Mouse (Mus musculus): ENCODE measurements around the gene Mapk12.

The Mapk12 gene

DNA sequence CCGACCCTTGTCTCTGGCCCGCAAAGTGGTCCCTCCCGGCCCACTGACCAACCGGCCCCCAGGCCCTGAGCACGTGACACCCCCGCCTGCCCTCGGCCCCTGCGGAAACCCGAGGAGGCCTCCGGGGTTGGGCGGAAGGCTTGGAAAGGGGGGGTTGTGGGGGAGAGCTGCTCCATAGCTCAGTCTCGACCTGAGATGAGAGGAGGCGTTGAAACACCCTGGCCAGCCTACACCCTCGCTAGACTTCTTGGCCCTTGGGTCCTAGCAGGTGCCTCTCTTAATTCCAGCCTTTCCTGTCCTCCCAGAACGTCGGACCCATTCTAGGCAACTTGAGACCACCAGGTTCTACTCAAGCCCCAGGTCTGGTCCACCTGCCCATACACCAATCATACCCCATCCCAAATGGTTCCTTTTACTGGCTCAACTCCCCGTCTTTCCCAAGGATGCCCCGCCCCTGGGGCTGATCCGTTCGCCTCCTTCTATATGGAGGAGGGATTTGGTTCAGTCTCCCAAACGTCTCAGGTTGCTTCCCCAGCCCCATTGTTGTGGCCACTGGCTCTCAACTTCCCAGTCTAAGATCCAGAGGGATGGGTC is at the start of gene Mapk12:
TSS of gene Mapk12 (minus strand) at position 45 of the 594 bp plus-strand sequence.
- DNase-seq: no peak

DNA sequence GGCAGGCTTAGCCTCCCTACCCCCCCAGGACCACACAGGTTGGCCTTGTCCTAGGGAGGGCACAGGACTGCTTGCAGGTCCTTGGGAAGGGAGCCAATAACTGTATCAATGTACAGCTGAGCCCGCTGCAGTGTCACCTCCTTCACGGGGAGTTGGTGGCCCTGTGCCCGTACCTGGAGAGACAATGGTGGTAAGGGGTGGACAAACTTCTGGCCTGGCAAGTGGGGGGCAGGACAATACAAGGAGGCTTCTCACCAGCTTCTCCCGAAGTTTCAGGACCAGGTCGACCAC is 44.4 kb upstream of the Mapk12 start:
- DNase-seq: no peak

DNA sequence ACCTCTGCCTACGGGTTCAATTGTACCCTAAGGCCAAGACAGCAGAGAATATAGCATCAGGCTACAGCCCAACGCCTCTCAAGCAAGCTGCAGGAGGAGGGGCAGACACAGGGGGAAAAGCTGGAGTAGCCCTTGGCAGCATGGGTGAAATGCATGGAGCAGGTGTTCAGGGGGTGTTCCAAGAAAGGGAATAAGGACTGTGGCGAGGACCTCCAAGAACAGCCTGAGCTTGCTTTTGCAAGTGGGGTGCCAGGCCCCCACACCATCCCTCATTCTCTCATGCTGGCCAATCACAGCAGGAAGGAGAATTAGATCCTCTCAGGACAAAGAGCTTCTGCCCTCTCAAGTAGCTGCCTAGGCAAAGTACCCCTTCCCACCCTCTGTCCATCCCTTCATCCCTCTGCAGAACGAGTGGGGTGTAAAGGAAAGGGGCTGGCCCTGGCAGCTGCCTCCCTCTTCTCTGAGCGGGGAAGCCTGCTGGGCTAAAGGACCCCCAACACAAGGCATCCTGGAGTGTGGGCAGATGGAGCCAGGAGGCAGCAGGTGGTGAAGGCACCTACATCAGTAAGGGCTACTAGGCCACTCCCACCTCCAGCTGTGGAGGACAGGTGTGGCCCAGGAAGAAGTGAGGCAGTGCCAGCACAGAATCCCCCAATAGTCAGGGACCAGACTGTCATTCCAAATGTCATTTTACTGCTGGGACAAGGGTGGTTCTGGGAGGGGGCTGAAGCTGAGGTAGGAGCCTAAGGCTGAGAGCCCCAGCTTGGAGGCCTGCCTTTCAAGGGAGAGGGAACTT is 43.8 kb upstream of the Mapk12 start:
- DNase-seq: no peak

GRCm38 (mm10) chr15:89182842-89183241 is 42.3 kb upstream of the Mapk12 start:
- DNase-seq: no peak

GRCm38 (mm10) chr15:89182328-89182741 is 41.8 kb upstream of the Mapk12 start:
- DNase-seq: no peak

DNA sequence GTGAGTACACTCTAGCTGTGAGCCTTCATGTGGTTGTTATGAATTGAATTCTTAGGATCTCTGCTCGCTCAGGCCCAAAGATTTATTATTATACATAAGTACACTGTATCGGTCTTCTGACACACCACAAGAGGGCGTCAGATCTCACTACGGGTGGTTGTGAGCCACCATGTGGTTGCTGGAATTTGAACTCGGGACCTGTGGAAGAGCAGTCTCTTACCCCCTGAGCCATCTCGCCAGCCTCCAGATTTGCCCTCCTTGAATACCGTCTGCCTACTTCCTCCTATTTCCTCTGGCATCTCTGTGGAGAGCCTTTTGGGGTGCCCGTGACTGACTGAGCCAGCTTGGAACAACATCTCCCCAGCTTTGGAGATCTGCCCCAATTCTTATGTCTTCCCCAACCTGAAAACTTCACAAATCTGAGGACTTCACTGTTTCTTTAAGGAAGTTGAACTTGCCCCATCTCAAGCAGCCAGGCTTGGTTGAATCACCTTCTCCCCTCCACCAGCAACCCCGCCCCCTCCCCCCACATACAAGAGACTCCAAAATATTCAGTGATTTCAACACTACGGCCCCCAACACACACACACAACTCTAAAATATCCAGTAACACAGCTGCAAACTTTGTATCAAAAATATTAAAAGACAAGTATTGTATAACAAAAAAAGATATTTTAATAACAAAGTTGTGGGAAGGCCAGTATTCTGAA is 41.2 kb upstream of the Mapk12 start:
- no peak for DNase-seq

DNA sequence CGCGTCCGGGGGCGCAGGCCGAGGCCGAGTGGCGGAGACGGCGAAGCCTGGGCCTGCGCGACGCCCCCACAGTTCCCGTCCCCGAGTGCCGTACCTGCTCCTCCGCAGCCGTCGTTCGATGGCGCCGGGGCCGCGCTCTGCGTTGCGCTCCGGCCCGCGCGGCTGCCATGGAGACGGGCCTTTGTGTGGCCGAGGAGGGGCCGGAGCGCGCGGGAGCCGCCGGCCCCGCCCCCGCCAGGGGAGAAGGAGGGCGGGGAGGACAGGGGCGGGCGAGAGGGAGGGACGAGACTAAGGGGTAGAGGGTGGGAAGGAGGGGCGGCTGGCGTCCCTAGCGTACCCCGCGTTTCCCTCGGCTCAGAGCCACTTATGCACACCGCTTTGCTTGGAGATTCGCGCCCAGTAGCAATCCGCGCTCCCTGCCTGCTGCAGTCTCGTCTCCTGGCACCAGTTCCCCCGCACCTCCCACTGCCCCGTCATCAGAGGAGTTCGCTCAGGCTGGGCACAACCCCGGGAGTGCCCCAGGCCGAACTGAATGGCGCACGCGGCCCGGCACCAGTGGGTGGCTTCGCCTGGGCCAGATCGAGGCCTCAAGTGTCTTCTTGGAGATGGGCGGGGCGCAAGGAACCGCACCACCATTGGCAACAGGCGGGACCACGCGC is 40.2 kb upstream of the Mapk12 start, which contains the start of gene Plxnb2:
TSS of gene Plxnb2 (minus strand) at position 218 of the 659 bp plus-strand sequence.
- DNase-seq: peak; percentile 37 to 43

DNA sequence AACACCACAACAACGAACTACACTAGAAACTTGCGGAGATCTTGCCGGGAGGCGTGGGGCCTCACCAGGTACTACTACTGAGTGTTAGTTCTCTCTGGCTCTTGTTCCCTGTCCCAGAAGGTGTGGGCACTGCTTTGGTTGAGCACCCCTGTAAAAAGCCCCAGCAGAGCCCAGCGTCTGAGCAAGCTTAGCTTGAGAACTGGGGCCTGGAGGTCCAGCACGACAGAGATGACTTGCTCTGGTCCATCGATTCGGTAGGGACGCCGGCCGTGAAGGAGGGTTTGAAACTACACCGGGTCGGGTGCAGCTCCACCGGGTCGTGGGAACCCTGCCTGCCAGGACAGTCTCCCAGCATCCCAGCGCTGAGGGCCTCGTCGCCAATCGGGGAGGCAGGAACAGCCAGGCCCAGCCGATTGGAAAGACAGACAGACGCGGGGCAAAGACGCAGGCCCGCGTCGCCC is 39.6 kb upstream of the Mapk12 start:
- peak; percentile 16 to 21 for DNase-seq

DNA sequence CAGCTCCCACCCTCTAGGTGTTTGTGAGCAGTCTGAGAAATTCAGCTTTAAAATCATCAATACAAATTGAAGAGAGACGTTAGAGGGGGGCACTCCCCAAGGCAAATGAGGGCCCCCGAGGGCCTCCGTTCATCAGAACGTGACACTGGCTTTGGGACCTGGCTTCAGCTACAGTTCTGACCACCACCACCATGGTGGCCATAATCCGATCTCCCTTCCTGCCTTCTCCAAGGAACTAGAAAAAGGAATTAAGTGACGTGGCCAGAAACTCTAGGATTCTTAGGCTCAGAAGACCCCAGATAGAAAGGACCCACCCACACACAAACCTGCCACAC is 39.1 kb upstream of the Mapk12 start:
- no peak for DNase-seq

GRCm38 (mm10) chr15:89178954-89179629 is 38.6 kb upstream of the Mapk12 start:
- peak; percentile 21 to 26 for DNase-seq

GRCm38 (mm10) chr15:89178260-89178860 is 37.9 kb upstream of the Mapk12 start:
- no peak for DNase-seq

GRCm38 (mm10) chr15:89177576-89178259 is 37.2 kb upstream of the Mapk12 start:
- peak; percentile 26 to 30 for DNase-seq

DNA sequence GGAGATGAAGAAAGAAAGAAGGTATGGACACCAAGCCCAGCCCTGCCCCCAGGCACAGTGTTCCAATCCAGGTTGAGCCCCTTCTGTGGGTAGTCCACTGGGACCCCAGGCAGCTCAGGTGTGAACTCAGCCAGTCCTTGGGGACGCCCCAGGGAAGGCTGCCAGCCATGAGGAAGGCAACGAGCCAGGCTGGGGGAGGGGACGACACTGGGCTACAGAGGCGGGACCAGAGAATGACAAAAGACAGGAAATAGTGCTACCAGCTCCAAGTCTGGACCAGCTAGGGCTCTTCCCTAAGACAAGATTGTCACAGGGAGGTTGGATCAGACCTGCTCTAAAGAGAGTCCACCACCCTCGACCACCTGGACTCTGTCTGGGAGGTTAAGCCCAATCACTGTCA is 36.6 kb upstream of the Mapk12 start:
- DNase-seq: peak; percentile 52 to 64

DNA sequence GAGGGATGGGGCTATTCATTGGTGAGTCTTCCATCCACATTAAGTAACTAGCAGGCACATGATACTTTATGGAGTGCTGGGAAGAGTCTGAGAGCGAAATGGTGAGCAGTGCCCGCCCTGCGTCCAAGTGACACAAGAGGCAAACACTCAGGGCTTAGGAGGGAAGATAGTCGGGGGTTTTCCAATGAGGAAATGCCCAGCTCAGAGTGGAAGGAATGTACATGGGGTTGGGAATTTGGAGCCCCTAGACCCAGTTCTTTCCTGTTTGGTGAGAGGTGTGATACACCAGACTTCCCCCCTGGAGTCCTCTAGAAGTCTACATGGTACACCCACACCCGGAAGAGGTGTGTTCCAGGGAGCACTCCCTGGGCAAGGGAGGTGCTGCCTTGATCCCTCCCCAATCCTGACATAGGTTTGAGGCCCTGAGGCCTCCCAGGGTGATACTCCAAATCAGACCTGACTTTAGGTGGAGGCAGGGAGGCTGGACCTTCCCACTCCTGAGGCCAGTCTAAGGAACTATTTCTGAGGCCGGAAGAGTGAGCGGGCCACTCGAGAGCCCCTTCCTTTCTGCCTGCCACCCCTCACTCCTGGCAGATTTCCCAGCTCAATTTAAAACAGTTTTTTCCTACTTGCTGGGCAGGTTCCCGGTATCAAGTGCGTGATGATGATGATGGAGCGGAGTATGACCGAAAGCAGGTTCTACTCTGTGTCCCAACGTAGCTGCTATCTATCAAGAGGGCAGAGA is 35.1 kb upstream of the Mapk12 start:
- DNase-seq: no peak

DNA sequence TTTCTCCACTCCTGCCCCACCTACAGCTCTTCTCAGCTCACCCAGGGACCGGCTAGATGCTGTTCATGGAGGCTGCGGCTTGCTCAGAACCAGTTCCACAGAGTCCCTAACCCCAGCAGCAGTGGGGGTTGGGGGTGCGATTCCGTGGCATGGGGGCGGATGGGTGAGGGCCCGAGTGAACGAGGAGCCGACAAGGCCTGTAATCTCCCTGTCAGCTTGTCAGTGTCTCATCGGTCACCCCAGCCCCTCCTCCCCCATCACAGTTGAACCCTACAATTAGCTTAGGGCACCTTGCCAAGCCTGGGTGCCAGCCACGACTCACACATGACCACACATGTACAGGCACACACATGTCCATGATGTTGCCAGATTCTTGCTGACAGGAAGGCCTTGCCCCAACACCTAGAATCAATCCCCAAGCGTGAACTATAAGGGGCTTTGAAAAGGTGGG is 34.4 kb upstream of the Mapk12 start:
- no peak for DNase-seq

DNA sequence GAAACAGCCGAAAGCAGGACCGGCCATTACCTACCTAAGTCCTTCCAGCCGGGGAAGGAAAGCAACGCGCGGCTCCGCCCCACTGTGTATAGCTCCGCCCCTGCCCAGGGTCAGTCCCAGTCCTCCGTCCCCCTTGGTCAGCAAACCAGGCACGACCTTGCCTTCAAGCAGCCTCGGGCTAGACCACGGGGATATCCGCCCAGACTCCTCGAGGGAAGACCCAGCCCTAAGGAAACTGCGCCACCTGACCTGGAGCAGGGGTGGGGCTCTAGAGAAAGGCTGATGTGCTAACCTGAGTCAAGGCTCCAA is 33.4 kb upstream of the Mapk12 start:
- DNase-seq: peak in 1 of 2 experiments; percentile 36

- peak; percentile 53 to 58 for DNase-seq
Measured at GRCm38 (mm10) chr15:89173024-89173905, 32.8 kb upstream of the Mapk12 start.

- DNase-seq: peak in 1 of 2 experiments; percentile 25
Measured at GRCm38 (mm10) chr15:89172276-89172935, 31.9 kb upstream of the Mapk12 start.

- DNase-seq: no peak
Measured at GRCm38 (mm10) chr15:89171526-89172051, 31.1 kb upstream of the Mapk12 start.
